Mouse (Mus musculus) embryonic fibroblast, embryonic 13.5 days (primary cell): ENCODE results near the gene Treml1. TPM values are rescaled to one million over a fixed set of nuclear protein-coding genes. Genes with fewer than 3 reads are reported as not detected.

Experiments
- H3K27ac ChIP-seq: 2 replicates; pipeline ENCODE4 v1.5.1; 2012; ENCODE audit warnings: low read length, control low read depth, inconsistent platforms; ENCODE audit not compliant: insufficient read depth
- H3K4me1 ChIP-seq: 2 replicates; pipeline ENCODE4 v1.6.1; 2011; ENCODE audit warnings: low read length; ENCODE audit not compliant: control insufficient read depth, insufficient read depth
- H3K4me3 ChIP-seq: 2 replicates; pipeline ENCODE4 v1.5.1; 2011; ENCODE audit warnings: mild to moderate bottlenecking, control low read depth, low read length; ENCODE audit not compliant: insufficient read depth
- CTCF ChIP-seq: IDR thresholded peaks from 2 replicates; pipeline ENCODE4 v1.5.1; 2011; ENCODE audit warnings: mild to moderate bottlenecking, control low read depth, low read length, moderate library complexity, borderline replicate concordance; ENCODE audit not compliant: insufficient read depth
- POLR2A ChIP-seq: IDR thresholded peaks from 2 replicates; pipeline ENCODE4 v1.6.1; 2011; ENCODE audit warnings: low read depth, mild to moderate bottlenecking, control low read depth, low read length, moderate library complexity
- polyA plus RNA-seq: library from polyadenylated mRNA; stranded (reverse); fragments of >200 nt; gene quantifications from 2 replicates; pipeline ENCODE4 v1.2.4, GENCODE M21; 2011; ENCODE audit warnings: low read depth; ENCODE audit not compliant: missing spikeins, insufficient read length

Gene Treml1
- polyA plus RNA-seq, 1 experiment: not detected

GRCm38 (mm10) chr17:48403848-48404247 lies 44.1 kb downstream of the Treml1 start:
- peaks cover 6% of the 10 kb centered on the region for H3K4me1 ChIP-seq
- TF ChIP-seq CTCF: no peak
- TF ChIP-seq POLR2A: no peak
- no peak overlapping the region for H3K27ac ChIP-seq
- H3K4me3 ChIP-seq: no peak overlapping the region

- Histone ChIP-seq H3K4me1 (peaks cover 6% of the 10 kb centered on the region), H3K4me3 (no peak overlapping the region), H3K27ac (no peak overlapping the region)
- TF ChIP-seq POLR2A (no peak), CTCF (no peak)
Measured at GRCm38 (mm10) chr17:48404706-48405105, 45.0 kb downstream of the Treml1 start.

GRCm38 (mm10) chr17:48407154-48407553 lies 47.4 kb downstream of the Treml1 start:
- Histone ChIP-seq H3K4me1 (peaks cover 6% of the 10 kb centered on the region), H3K4me3 (no peak overlapping the region; the same call in none of the 2 replicates), H3K27ac (no peak overlapping the region)
- TF ChIP-seq POLR2A: no peak
- no peak for TF ChIP-seq CTCF

- H3K27ac ChIP-seq: peak overlapping the region; percentile 96
- TF ChIP-seq CTCF (no peak), POLR2A (0 out of 2 replicates have a peak, but pooled peaks have one; percentile 10)
- H3K4me1 ChIP-seq: peaks cover 6% of the 10 kb centered on the region
- H3K4me3 ChIP-seq: peak overlapping the region; percentile 93
Measured at GRCm38 (mm10) chr17:48407910-48408525, 48.3 kb downstream of the Treml1 start.

GRCm38 (mm10) chr17:48408526-48409291 lies 49.0 kb downstream of the Treml1 start:
- peaks cover 6% of the 10 kb centered on the region for H3K4me1 ChIP-seq
- TF ChIP-seq CTCF (no peak), POLR2A (peak; percentile 62)

GRCm38 (mm10) chr17:48409380-48410298 lies 49.9 kb downstream of the Treml1 start, which contains the start of the genes Nfya and Oard1:
Gene Nfya, minus strand, starts transcription at chr17:48409906.
Gene Oard1, plus strand, starts transcription at chr17:48410014.
- TF ChIP-seq CTCF (no peak), POLR2A (peak; percentile 37)
- H3K27ac ChIP-seq: peak within 1 kb of the TSS; percentile 96
- H3K4me3 ChIP-seq: peak within 1 kb of the TSS; percentile 93
- peaks cover 6% of the 10 kb centered on the region for H3K4me1 ChIP-seq

More at GRCm38 (mm10) chr17:48408526-48409291, 49.0 kb downstream of the Treml1 start:
- Histone ChIP-seq H3K4me3 (peak overlapping the region; percentile 93), H3K27ac (peak overlapping the region; percentile 96)

GRCm38 (mm10) chr17:48410299-48410785 lies 50.6 kb downstream of the Treml1 start:
- no peak for TF ChIP-seq CTCF
- peak; percentile 39 for TF ChIP-seq POLR2A
- Histone ChIP-seq H3K27ac (peak overlapping the region; percentile 90), H3K4me1 (peaks cover 6% of the 10 kb centered on the region), H3K4me3 (peak overlapping the region; percentile 65)

- TF ChIP-seq POLR2A (no peak), CTCF (no peak)
- peak overlapping the region; percentile 90 for H3K27ac ChIP-seq
- peaks cover 6% of the 10 kb centered on the region for H3K4me1 ChIP-seq
- peak overlapping the region; percentile 65 for H3K4me3 ChIP-seq
Measured at GRCm38 (mm10) chr17:48411241-48411640, 51.5 kb downstream of the Treml1 start.

- TF ChIP-seq POLR2A (no peak), CTCF (no peak)
- no peak overlapping the region for H3K4me3 ChIP-seq
- H3K27ac ChIP-seq: no peak overlapping the region
- H3K4me1 ChIP-seq: no peaks in the 10 kb centered on the region
Measured at GRCm38 (mm10) chr17:48416011-48416410, 56.3 kb downstream of the Treml1 start.

Other genes starting within 250 kb of the Treml1 start
- not detected in 2 replicates for gene 9830107B12Rik, start 213.6 kb upstream of the Treml1 start, polyA plus RNA-seq
- gene A530064D06Rik, start 192.6 kb upstream of the Treml1 start, polyA plus RNA-seq: not detected in 2 replicates
- 0.33 TPM in 1 of 2 replicates, not detected in the other for gene Trem1, start 127.1 kb upstream of the Treml1 start, polyA plus RNA-seq
- not detected in 2 replicates for gene Trem3, start 112.1 kb upstream of the Treml1 start, polyA plus RNA-seq
- gene Treml4, start 95.6 kb upstream of the Treml1 start, polyA plus RNA-seq: not detected in 2 replicates
- gene Treml2, start 60.4 kb upstream of the Treml1 start, polyA plus RNA-seq: not detected in 2 replicates
- gene B430306N03Rik, start 43.8 kb upstream of the Treml1 start, polyA plus RNA-seq: 0.19 TPM in 1 of 2 replicates, not detected in the other
- 0.32 and 2.2 TPM in 2 replicates for gene Trem2, start 13.5 kb upstream of the Treml1 start, polyA plus RNA-seq
- 31.9 and 41.5 TPM in 2 replicates for gene Nfya, start 50.0 kb downstream of the Treml1 start, polyA plus RNA-seq
- 17.1 and 18.9 TPM in 2 replicates for gene Oard1, start 50.1 kb downstream of the Treml1 start, polyA plus RNA-seq
- gene Apobec2, start 73.0 kb downstream of the Treml1 start, polyA plus RNA-seq: not detected in 2 replicates
- gene Tspo2, start 91.6 kb downstream of the Treml1 start, polyA plus RNA-seq: not detected in 2 replicates
- not detected in 2 replicates for gene Unc5cl, start 95.0 kb downstream of the Treml1 start, polyA plus RNA-seq